Mouse (Mus musculus) liver, embryonic 18 days (tissue): ENCODE data around the gene Ntan1. TPM values are rescaled to one million over a fixed set of nuclear protein-coding genes. Genes with fewer than 3 reads are reported as not detected.

Experiments used
- polyA plus RNA-seq: library from polyadenylated mRNA; depleted of rRNA; stranded (reverse); fragments of >200 nt; gene quantifications from 2 replicates; pipeline ENCODE4 v1.2.3, GENCODE M21; 2012; rRNA removed

Ntan1 gene
- polyA plus RNA-seq: 20.2 and 20.5 TPM in 2 replicates

DNA sequence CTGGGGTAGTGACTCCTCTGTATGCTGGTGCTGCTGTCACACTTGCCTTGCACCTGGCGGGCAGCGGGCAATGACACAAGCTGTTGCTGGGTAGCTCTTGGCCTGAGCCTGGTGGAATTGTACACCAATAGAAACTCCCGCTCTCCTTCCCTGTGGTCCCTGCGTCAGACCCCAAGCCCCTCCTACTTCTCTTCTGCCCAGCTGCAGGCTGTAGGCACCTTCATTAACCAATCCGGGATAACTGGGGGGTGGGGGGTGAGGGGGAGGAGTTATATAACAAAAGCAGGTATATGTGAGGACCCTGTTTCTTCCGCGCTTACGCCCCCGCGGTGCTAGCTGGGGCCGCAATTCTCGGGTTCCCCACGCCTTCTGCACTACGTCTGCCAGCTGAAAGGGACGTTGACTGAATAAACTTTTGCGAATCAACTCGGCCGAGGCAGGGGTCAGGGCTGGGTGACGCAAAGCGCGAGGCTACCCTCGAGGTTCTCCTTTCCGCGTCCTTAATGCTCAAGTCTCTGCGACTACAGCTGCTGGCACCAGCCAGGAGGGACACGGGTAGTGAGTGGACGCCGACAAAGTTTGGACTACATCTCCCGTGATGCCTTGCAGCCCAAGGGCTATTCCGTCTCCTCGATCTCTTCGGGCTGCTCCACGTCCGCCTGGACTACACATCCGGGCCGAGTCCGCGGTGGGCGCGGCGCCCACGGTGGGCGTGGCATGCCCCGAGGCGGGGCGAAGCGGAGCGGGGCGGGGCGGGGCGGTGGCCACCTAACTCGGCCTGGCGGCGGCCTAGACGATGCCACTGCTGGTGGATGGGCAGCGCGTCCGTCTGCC lies at the start of gene Ntan1:
Gene Ntan1 (plus strand): TSS at position 286 of the 834 bp plus-strand sequence.

GRCm38 (mm10) chr16:13780353-13781036 lies 38.1 kb upstream of the Ntan1 start, which contains the start of gene Rrn3:
Gene Rrn3 (plus strand): TSS chr16:13780708.

Other genes with a start within 250 kb of the Ntan1 start
- gene Parn, start 150.7 kb upstream of the Ntan1 start, polyA plus RNA-seq: 7.5 and 8.4 TPM in 2 replicates
- gene Bfar, start 147.0 kb upstream of the Ntan1 start, polyA plus RNA-seq: 21.7 and 22.6 TPM in 2 replicates
- gene 3110001I22Rik, start 146.9 kb upstream of the Ntan1 start, polyA plus RNA-seq: 2.0 and 2.4 TPM in 2 replicates
- gene Pla2g10, start 87.9 kb upstream of the Ntan1 start, polyA plus RNA-seq: 0.07 and 0.20 TPM in 2 replicates
- 5.8 TPM in 2 replicates for gene Rrn3, start 38.1 kb upstream of the Ntan1 start, polyA plus RNA-seq
- gene Pdxdc1, start 84.3 kb downstream of the Ntan1 start, polyA plus RNA-seq: 26.0 and 26.2 TPM in 2 replicates
- gene Mpv17l, start 84.3 kb downstream of the Ntan1 start, polyA plus RNA-seq: 5.1 and 5.5 TPM in 2 replicates
- gene 2900011O08Rik, start 167.8 kb downstream of the Ntan1 start, polyA plus RNA-seq: 0.02 TPM in 2 replicates
- gene Ifitm7, start 168.0 kb downstream of the Ntan1 start, polyA plus RNA-seq: 0.10 and 0.30 TPM in 2 replicates